In the genomic region with DNA sequence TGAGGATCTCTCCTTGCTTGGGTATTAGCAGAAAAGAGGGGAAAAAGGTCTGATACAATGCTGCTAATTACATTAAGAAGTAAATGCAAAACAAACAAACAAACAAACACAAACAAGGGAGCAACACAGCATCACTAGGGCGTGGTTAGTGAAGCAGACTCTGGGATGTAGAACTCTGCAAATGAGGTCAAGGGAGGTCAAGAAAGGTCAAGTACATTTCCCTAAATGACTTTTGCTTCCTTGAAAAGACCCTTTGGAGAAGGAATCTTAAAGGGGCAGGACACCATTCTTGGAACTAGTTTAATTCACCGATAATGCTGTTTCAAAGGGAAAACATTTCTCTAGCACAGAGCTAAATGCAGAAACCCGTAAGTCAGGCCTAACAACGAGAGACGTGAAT, we compare ENCODE assay signal across 21 mouse cellular contexts.
DNase-seq lines count a peak whose midpoint lies in the region; ATAC-seq and TF ChIP-seq lines count a peak whose summit lies in the region.
"Had no signal": no experiment of that assay in that cellular context is flagged by ENCODE, and none has a peak within 500 bp of the region (broad histone marks: within the 10 kb centered on the region; RNA-seq: fewer than 3 reads in every experiment).

No protein-coding gene starts in this region.

- peak overlapping the region; percentile 56; the same call in 1 of the 2 replicates for H3K27ac ChIP-seq in kidney, embryonic 15.5 days
- no peak overlapping the region for H3K27ac ChIP-seq in kidney, embryonic 14.5 days (ENCODE audit: low read depth, low read length)
- H3K27ac ChIP-seq in kidney, postnatal 0 days, result 0 out of 2 replicates have a peak overlapping the region, but pooled peaks have one; percentile 13
- H3K27ac ChIP-seq: embryonic facial prominence, embryonic 10.5 days; embryonic facial prominence, embryonic 12.5 days; forebrain, embryonic 13.5 days; forebrain, embryonic 15.5 days had no signal

- no peak overlapping the region for H3K9ac ChIP-seq in kidney, embryonic 15.5 days
- no peak overlapping the region for H3K9ac ChIP-seq in kidney, embryonic 14.5 days (ENCODE audit: low read depth, low read length)
- no peak overlapping the region for H3K9ac ChIP-seq in kidney, postnatal 0 days (ENCODE audit: low read depth, low read length)
- H3K9ac ChIP-seq: embryonic facial prominence, embryonic 12.5 days; forebrain, embryonic 13.5 days; forebrain, embryonic 15.5 days; forebrain, postnatal 0 days had no signal

- intact Hi-C loops in left cerebral cortex, postnatal 25 days (cut with DNase I), result no loop called here

- WGBS in kidney, embryonic 15.5 days, result 43% methylated on average over 5 of the region's 5 CpGs
- 51% methylated on average over 5 of the region's 5 CpGs for WGBS in kidney, embryonic 14.5 days
- WGBS in kidney, postnatal 0 days, result 42% methylated on average over 5 of the region's 5 CpGs

- H3K4me3 ChIP-seq in kidney, embryonic 15.5 days (replicated peaks), result no peak overlapping the region
- H3K4me3 ChIP-seq in kidney, embryonic 14.5 days (ENCODE audit: low read length), result no peak overlapping the region
- H3K4me3 ChIP-seq in kidney, postnatal 0 days (replicated peaks; ENCODE audit: low read depth, low read length), result no peak overlapping the region
- H3K4me3 ChIP-seq: embryonic facial prominence, embryonic 10.5 days; embryonic facial prominence, embryonic 12.5 days; forebrain, embryonic 13.5 days; forebrain, embryonic 15.5 days had no signal

- no peak overlapping the region for H3K4me2 ChIP-seq in kidney, embryonic 15.5 days
- H3K4me2 ChIP-seq in kidney, embryonic 14.5 days (replicated peaks; ENCODE audit: low read depth, low read length), result no peak overlapping the region
- no peak overlapping the region for H3K4me2 ChIP-seq in kidney, postnatal 0 days (ENCODE audit: low read length)
- H3K4me2 ChIP-seq: embryonic facial prominence, embryonic 12.5 days; forebrain, embryonic 13.5 days; forebrain, embryonic 15.5 days had no signal

- no peak for TF ChIP-seq CTCF in kidney, postnatal 0 days (IDR thresholded peaks at IDR 0.05; ENCODE audit: low read depth)

- no peaks in the 10 kb centered on the region for H3K9me3 ChIP-seq in kidney, embryonic 15.5 days (replicated peaks)
- H3K9me3 ChIP-seq in kidney, embryonic 14.5 days (ENCODE audit: control insufficient read depth, low read length), result no peaks in the 10 kb centered on the region
- no peaks in the 10 kb centered on the region for H3K9me3 ChIP-seq in kidney, postnatal 0 days (replicated peaks; ENCODE audit: low read length)
- H3K9me3 ChIP-seq: embryonic facial prominence, embryonic 10.5 days; embryonic facial prominence, embryonic 12.5 days; forebrain, embryonic 13.5 days; forebrain, embryonic 15.5 days had no signal

- DNase-seq in kidney, postnatal 0 days (ENCODE audit: low spot score), result no peak
- no peak for DNase-seq in kidney, adult 8-10 months
- DNase-seq in embryo, embryonic 10.5 days (ENCODE audit: low spot score), result peak; percentile 58
- peak; percentile 37 for DNase-seq in mesoderm, embryonic 11.5 days (ENCODE audit: low read depth, low spot score)
- DNase-seq in left cerebral cortex, postnatal 25 days (ENCODE audit: low spot score in 2 of 2), result no peak
- DNase-seq in spleen, postnatal 14 days (ENCODE audit: low spot score in 2 of 2), result no peak
- DNase-seq: cerebellum, adult 11-12 months; cerebellum, adult 2 months; cerebellum, adult 9-10 months; cerebellum, postnatal 10 days; cerebellum, postnatal 25 days; forebrain, postnatal 0 days had no signal

- no peaks in the 10 kb centered on the region for H3K36me3 ChIP-seq in kidney, embryonic 15.5 days
- no peaks in the 10 kb centered on the region for H3K36me3 ChIP-seq in kidney, embryonic 14.5 days (ENCODE audit: control insufficient read depth, insufficient read depth, low read length)
- H3K36me3 ChIP-seq in kidney, postnatal 0 days (ENCODE audit: insufficient read depth, low read length), result no peaks in the 10 kb centered on the region
- H3K36me3 ChIP-seq: embryonic facial prominence, embryonic 10.5 days; embryonic facial prominence, embryonic 12.5 days; forebrain, embryonic 15.5 days; G1E had no signal

- ATAC-seq in kidney, embryonic 15.5 days (replicated peaks; ENCODE audit: low FRiP score), result no peak
- no peak for ATAC-seq in kidney, embryonic 14.5 days (ENCODE audit: low FRiP score, low TSS enrichment)
- no peak for ATAC-seq in kidney, postnatal 0 days (replicated peaks; ENCODE audit: low FRiP score, low read depth)
- ATAC-seq: activated CD4-positive, CD25-positive, alpha-beta regulatory T cell, adult 4 months; forebrain, embryonic 13.5 days; forebrain, embryonic 15.5 days; forebrain, postnatal 0 days; Patski had no signal

- H3K4me1 ChIP-seq in kidney, embryonic 15.5 days, result peaks cover 18% of the 10 kb centered on the region
- H3K4me1 ChIP-seq in kidney, embryonic 14.5 days (ENCODE audit: control insufficient read depth, insufficient read depth, low read length), result 0 out of 2 replicates have a peak, but pooled peaks cover 4% of the 10 kb centered on the region
- H3K4me1 ChIP-seq in kidney, postnatal 0 days (replicated peaks; ENCODE audit: insufficient read depth, low read length), result peaks cover 4% of the 10 kb centered on the region; the same call in 1 of the 2 replicates
- H3K4me1 ChIP-seq: embryonic facial prominence, embryonic 12.5 days; forebrain, embryonic 15.5 days had no signal

- no peaks in the 10 kb centered on the region for H3K27me3 ChIP-seq in kidney, embryonic 15.5 days
- no peaks in the 10 kb centered on the region for H3K27me3 ChIP-seq in kidney, embryonic 14.5 days (ENCODE audit: control insufficient read depth, insufficient read depth, low read length)
- no peaks in the 10 kb centered on the region for H3K27me3 ChIP-seq in kidney, postnatal 0 days (ENCODE audit: insufficient read depth, low read length)
- H3K27me3 ChIP-seq: embryonic facial prominence, embryonic 12.5 days; forebrain, embryonic 13.5 days; forebrain, embryonic 15.5 days; Patski had no signal

Comparison
In these comparisons a context has a peak if more than half of its experiments do, and no peak if none do; other contexts are left out.
1. DNase-seq: peak in embryo, embryonic 10.5 days (single experiment) and mesoderm, embryonic 11.5 days (single experiment); none in kidney, postnatal 0 days (single experiment), kidney, adult 8-10 months (0 of 2), left cerebral cortex, postnatal 25 days (0 of 2) and spleen, postnatal 14 days (0 of 2).